Mouse (Mus musculus): ENCODE measurements around the gene Atp8b4. TPM values are rescaled to one million over a fixed set of nuclear protein-coding genes. Genes with fewer than 3 reads are reported as not detected.

The Atp8b4 gene
- total RNA-seq, 2 experiments from 2014 or later = 0.14 to 0.16 TPM

GRCm38 (mm10) chr2:126316942-126317341, 183.5 kb downstream of the Atp8b4 start:
- intact Hi-C loops (cut with DNase I) = loop anchor here (10.0 kb wide), 1 partner anchor 752 kb away; no protein-coding TSS in a partner anchor
- no peak for DNase-seq

DNA sequence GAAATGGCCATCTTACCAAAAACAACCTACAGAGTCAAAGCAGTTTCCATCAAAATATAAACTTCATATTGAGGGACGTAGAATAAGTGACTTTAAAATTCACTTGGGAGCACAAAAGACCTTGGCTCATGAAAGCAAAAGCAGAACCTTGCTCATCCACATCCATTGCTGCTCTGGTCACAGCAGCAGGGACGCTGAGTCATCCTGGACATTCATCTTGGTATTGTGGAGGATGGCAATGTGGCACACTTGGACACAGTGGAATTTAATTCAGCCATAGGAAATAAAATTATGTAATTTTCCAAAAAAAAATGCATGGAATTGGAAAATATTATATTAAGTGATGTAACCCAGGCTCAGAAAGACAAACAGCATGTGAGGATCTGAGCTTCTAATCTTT, 184.1 kb downstream of the Atp8b4 start:
- intact Hi-C loops (cut with DNase I) = loop anchor here (10.0 kb wide), 1 partner anchor 752 kb away; no protein-coding TSS in a partner anchor
- no peak for DNase-seq

- intact Hi-C loops (cut with DNase I) = loop anchor here (10.0 kb wide), 1 partner anchor 746 kb away; no protein-coding TSS in a partner anchor
- no peak for DNase-seq
Observed at GRCm38 (mm10) chr2:126311056-126311455, 189.4 kb downstream of the Atp8b4 start.

DNA sequence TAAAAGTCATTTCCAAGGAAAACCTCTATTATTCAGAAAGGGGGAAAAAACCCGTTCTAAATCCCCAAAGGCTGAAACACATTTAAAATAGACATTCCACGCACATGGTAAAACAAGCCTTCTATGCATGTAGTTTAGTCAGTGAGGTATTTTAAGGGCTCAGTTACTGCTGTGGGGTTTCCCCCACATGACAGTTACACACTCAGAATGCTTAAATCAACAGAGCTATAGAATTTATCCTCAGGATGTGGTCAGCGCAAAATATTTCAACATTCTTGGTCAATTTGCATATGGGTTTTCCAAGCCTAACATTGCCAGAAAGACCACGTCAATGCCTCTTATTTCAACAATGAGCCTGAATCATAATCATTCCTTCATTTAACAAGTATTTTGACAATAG, 190.5 kb downstream of the Atp8b4 start:
- intact Hi-C loops (cut with DNase I) = loop anchor here (10.0 kb wide), 1 partner anchor 745 kb away; no protein-coding TSS in a partner anchor

GRCm38 (mm10) chr2:126304621-126305020, 195.9 kb downstream of the Atp8b4 start:
- intact Hi-C loops (cut with DNase I) = no loop called here
- no peak for DNase-seq

More for the DNA sequence above, 190.5 kb downstream of the Atp8b4 start:
- DNase-seq = no peak

- DNase-seq = no peak
- intact Hi-C loops (cut with DNase I) = no loop called here
Observed at GRCm38 (mm10) chr2:126303226-126303625, 197.2 kb downstream of the Atp8b4 start.

DNA sequence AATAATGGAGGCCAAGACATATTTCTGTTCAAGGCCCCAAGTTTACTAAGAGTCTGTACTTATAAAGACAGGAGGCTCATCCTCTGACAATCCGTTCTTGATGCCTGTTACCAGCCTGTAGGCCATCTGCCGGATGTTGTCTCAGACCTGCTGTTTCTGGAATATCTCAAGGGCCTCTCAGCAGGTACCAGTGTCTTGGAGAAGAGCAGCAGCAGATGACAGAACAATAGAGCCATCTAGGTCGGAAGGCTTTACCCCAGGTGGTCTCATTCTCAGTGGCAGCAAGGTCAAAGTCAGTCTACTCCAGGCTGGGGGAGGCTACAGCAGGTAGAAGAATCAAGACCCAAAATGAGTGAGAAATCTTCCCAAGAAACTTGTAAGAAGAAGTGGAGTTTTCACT, 198.1 kb downstream of the Atp8b4 start:
- intact Hi-C loops (cut with DNase I) = no loop called here
- DNase-seq = no peak

- intact Hi-C loops (cut with DNase I) = no loop called here
- no peak for DNase-seq
Observed at GRCm38 (mm10) chr2:126290702-126291101, 209.8 kb downstream of the Atp8b4 start.

- intact Hi-C loops (cut with DNase I) = no loop called here
- DNase-seq = no peak
Observed at GRCm38 (mm10) chr2:126287942-126288341, 212.5 kb downstream of the Atp8b4 start.

DNA sequence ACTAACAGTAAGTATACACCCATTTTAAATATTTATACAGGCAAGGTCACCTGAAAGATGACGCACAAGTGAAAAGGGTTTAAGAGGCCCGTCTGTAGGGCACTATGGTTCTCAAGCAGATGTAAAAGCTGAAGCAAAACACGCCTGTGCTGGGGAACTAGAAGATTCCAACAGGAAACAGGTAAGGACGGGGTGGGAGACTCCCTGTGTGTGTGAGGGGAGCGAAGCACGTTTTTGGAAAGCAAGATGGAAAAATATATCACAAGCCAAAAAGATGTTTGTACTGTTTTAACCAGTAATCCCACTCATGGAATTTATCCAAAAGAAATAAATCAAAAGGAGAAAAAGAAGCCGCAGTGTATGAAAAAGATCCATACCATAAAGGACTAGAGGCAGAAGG, 214.1 kb downstream of the Atp8b4 start:
- no peak for DNase-seq
- intact Hi-C loops (cut with DNase I) = no loop called here

DNA sequence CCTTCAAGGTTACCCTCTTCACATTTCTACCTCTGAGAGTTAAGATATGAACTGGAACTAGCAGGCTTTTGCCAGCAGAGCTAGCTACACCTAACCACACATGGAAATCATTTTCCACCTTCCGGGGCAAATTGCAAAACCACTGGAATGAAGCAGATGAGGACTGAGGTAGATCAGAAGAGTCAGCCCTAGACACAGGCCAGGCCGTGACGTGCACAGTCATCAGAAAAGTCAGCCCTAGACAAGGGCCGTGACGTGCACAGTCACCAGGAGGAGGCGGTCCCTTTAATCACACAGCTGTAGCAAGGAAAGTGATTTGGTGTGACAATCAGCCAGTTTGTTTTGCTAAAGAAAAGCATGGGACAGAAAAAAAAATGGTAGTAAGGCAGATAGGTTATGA, 216.4 kb downstream of the Atp8b4 start:
- DNase-seq = no peak
- intact Hi-C loops (cut with DNase I) = no loop called here

DNA sequence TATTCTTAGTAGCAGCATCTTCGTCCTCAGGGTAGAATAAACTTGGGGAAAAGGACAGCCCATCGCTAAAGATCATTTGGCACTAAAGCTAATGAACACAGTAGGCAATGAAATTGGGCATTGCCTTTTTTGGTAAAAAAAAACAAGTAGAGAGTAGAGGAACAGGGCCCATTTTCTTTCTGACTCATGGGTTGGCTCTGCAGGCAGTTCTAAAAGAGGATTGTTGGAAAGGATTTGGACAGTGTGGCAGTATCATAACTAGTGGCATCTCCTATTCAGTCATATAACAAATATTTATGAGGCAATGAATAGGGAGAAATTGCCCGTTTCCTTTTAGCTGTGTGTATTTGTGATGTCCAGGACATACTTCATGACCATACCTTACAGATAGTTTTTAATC, 217.4 kb downstream of the Atp8b4 start:
- DNase-seq = no peak
- intact Hi-C loops (cut with DNase I) = no loop called here

DNA sequence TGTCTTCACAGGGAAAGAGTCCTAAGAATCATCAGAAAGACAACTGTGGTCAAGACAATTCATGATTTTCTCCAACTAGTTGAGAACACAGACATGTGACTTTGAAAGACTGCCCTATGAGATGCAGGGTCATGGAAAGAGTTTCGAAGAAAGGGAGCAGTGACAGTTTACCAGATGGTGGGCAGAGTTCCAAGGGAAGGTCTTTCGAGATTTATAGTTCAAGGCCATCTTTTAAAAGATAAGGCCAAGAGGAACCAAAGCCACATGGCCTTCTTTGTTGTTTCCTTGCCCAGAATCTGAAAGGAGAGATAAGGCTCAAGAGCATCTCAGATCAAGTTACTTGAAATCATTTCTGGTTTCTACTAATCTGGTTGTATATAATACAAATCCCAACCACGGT, 225.0 kb downstream of the Atp8b4 start:
- intact Hi-C loops (cut with DNase I) = no loop called here
- no peak for DNase-seq

DNA sequence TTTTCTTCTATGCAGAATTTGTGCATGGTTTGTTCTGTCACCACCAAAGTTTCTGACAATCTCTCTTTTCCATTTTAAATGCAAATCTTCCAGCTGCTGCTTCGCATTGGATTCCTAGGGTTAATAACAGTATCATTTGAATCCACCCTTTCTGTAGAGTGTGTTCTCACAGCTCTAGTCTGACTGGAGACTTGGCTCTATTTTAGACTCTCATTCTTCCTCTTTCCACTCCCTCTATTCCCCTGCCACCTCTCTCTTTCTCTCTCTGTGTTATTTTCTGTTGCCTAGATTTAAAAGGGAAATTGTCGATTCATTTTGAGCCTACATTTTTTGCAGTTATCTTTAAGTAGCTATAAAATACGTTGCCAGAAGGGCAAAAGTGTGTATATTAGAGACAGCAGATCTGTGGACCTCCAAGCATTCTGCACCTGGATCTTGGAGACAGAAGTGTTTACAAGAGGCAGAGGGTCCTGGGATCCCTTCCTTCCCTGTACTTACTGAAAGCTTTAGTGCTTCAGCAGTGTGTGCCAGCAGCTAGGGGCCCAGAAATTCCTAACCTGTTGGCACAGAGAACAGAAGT, 225.6 kb downstream of the Atp8b4 start:
- no peak for DNase-seq
- intact Hi-C loops (cut with DNase I) = no loop called here

DNA sequence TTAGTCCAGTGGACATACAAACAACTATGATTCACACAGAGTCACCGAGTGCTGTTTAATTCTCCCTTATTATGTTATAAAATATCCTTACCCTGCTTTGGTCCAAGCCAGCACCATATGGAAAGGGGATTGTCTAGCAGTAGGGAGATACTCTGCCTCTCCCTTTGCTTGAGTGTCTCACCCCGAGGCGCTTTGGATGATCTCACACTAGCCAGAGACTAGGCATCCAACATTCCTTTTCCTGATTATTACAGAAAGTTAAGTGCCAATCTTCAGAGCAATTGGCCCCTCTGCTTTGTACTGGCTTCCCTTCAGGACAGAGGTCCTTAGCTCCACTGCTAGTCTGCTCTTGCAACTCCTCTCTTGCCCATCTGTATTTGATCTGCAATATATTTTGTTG, 226.2 kb downstream of the Atp8b4 start:
- no peak for DNase-seq
- intact Hi-C loops (cut with DNase I) = no loop called here

Other genes starting within 250 kb of the Atp8b4 start
- 1 to 10 TPM; 3.5 to 3.6 TPM for gene Slc27a2, start 51.7 kb upstream of the Atp8b4 start, total RNA-seq (2021)
- gene Hdc, start 118.6 kb upstream of the Atp8b4 start, total RNA-seq (2021) = 1 to 10 TPM; 1.1 to 1.5 TPM
- gene Gabpb1, start 175.7 kb upstream of the Atp8b4 start, total RNA-seq (2021) = 10 to 100 TPM; 27.2 to 28.5 TPM
- gene Usp8, start 206.7 kb upstream of the Atp8b4 start, total RNA-seq (2021) = 10 to 100 TPM; 28.0 to 28.2 TPM

Measured in left cerebral cortex, postnatal 4 days (tissue).